Comparison of ENCODE assay signal across 19 mouse cellular contexts in the genomic region with DNA sequence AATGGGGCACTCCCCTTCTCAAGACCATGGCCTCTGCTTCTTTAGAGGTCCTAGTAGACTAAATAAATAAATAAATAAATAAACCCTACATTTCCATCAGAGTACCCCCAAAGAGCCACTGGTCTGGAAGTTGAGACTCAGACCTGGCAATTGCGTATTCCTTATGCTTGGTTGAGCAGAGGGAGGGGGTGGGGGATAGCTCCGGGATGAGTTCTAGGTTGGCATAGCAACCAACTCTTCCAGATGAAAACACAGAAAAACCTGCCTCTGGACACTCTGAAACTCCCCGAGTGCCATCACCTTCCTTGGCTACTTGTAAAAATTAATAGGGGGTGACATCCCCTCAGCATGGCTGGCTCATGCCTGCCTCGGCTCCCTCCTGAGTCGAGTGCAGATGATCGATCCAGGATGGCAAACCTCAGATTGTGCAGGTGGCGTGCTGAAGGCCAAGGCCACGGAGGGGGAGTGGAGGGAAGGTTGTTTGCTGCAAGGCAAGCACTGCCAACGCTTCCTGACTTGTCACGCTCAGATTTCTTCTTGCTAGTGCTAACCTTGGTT. TPM values are rescaled to one million over a fixed set of nuclear protein-coding genes. Genes with fewer than 3 reads are reported as not detected.
DNase-seq lines count a peak whose midpoint lies in the region; ATAC-seq lines count a peak whose summit lies in the region.
"Had no signal": no experiment of that assay in that cellular context is flagged by ENCODE, and none has a peak within 500 bp of the region (broad histone marks: within the 10 kb centered on the region; RNA-seq: fewer than 3 reads in every experiment).

No protein-coding gene starts in this region.

- DNase-seq in kidney, postnatal 25 days: no peak
- peak; percentile 50 for DNase-seq in brain, adult 2 months (ENCODE audit: low read depth, low spot score)
- DNase-seq in hindbrain, embryonic 11.5 days (ENCODE audit: low spot score): peak; percentile 37
- DNase-seq in left cerebral cortex, postnatal 10 days (ENCODE audit: extremely low spot score in 1 of 2, low spot score in 2 of 2): no peak
- DNase-seq in heart, postnatal 14 days: no peak
- DNase-seq: adrenal gland, postnatal 10 days; cerebellum, adult 9-10 months; kidney, adult 2 months; spleen, adult 18-20 months; thymus, postnatal 4 days had no signal

- H3K27ac ChIP-seq in kidney, embryonic 14.5 days (ENCODE audit: low read depth, low read length): no peak overlapping the region
- H3K27ac ChIP-seq in hindbrain, embryonic 11.5 days (ENCODE audit: low read depth, low read length): no peak overlapping the region
- H3K27ac ChIP-seq in midbrain, embryonic 16.5 days (ENCODE audit: low read length): peak overlapping the region; percentile 15; the same call in 1 of the 2 replicates
- H3K27ac ChIP-seq: heart, embryonic 13.5 days; stomach, embryonic 15.5 days had no signal

- H3K27me3 ChIP-seq in kidney, embryonic 14.5 days (ENCODE audit: control insufficient read depth, insufficient read depth, low read length): 0 out of 2 replicates have a peak, but pooled peaks cover 8% of the 10 kb centered on the region
- no peaks in the 10 kb centered on the region; the same call in 1 of the 2 replicates for H3K27me3 ChIP-seq in hindbrain, embryonic 11.5 days (ENCODE audit: control insufficient read depth, insufficient read depth, low read length)
- no peaks in the 10 kb centered on the region for H3K27me3 ChIP-seq in midbrain, embryonic 16.5 days (ENCODE audit: control insufficient read depth, insufficient read depth, low read depth, low read length)

- peak; percentile 43; the same call in 1 of the 2 replicates for ATAC-seq in kidney, embryonic 14.5 days (ENCODE audit: low FRiP score, low TSS enrichment)
- ATAC-seq in hindbrain, embryonic 11.5 days (ENCODE audit: low FRiP score): no peak
- peak; percentile 44; the same call in 1 of the 2 replicates for ATAC-seq in midbrain, embryonic 16.5 days

- H3K4me3 ChIP-seq in kidney, embryonic 14.5 days (ENCODE audit: low read length): no peak overlapping the region
- no peak overlapping the region for H3K4me3 ChIP-seq in hindbrain, embryonic 11.5 days (ENCODE audit: low read depth, low read length)
- H3K4me3 ChIP-seq in midbrain, embryonic 16.5 days (ENCODE audit: low read depth, low read length): no peak overlapping the region
- H3K4me3 ChIP-seq: heart, embryonic 13.5 days; stomach, embryonic 15.5 days had no signal

- H3K9ac ChIP-seq in kidney, embryonic 14.5 days (ENCODE audit: low read depth, low read length): no peak overlapping the region
- no peak overlapping the region for H3K9ac ChIP-seq in hindbrain, embryonic 11.5 days (ENCODE audit: low read depth, low read length)
- H3K9ac ChIP-seq in midbrain, embryonic 16.5 days (ENCODE audit: low read depth, low read length): peak overlapping the region; percentile 10; the same call in 1 of the 2 replicates
- H3K9ac ChIP-seq: heart, embryonic 13.5 days; stomach, embryonic 15.5 days had no signal

- no peak overlapping the region for H3K4me2 ChIP-seq in kidney, embryonic 14.5 days (replicated peaks; ENCODE audit: low read depth, low read length)
- H3K4me2 ChIP-seq in hindbrain, embryonic 11.5 days (replicated peaks; ENCODE audit: low read depth, low read length): no peak overlapping the region
- H3K4me2 ChIP-seq in midbrain, embryonic 16.5 days (ENCODE audit: low read length): no peak overlapping the region
- H3K4me2 ChIP-seq: heart, embryonic 13.5 days; stomach, embryonic 15.5 days had no signal

- no peaks in the 10 kb centered on the region for H3K9me3 ChIP-seq in kidney, embryonic 14.5 days (ENCODE audit: control insufficient read depth, low read length)
- no peaks in the 10 kb centered on the region for H3K9me3 ChIP-seq in hindbrain, embryonic 11.5 days (ENCODE audit: control insufficient read depth, low read length)
- H3K9me3 ChIP-seq in midbrain, embryonic 16.5 days (replicated peaks; ENCODE audit: control insufficient read depth, low read length, poor library complexity, severe bottlenecking): no peaks in the 10 kb centered on the region
- H3K9me3 ChIP-seq: heart, embryonic 13.5 days; stomach, embryonic 15.5 days had no signal

- WGBS in kidney, embryonic 14.5 days: 31% methylated on average over 10 of the region's 10 CpGs
- WGBS in hindbrain, embryonic 11.5 days: 48% methylated on average over 10 of the region's 10 CpGs
- WGBS in midbrain, embryonic 16.5 days: 27% methylated on average over 10 of the region's 10 CpGs

- intact Hi-C loops in left cerebral cortex, postnatal 10 days (cut with DNase I): no loop called here
- intact Hi-C loops in heart, postnatal 14 days (cut with DNase I): no loop called here

- H3K4me1 ChIP-seq in kidney, embryonic 14.5 days (ENCODE audit: control insufficient read depth, insufficient read depth, low read length): 0 out of 2 replicates have a peak, but pooled peaks cover 3% of the 10 kb centered on the region
- peaks cover 3% of the 10 kb centered on the region; the same call in 1 of the 2 replicates for H3K4me1 ChIP-seq in hindbrain, embryonic 11.5 days (replicated peaks; ENCODE audit: control insufficient read depth, insufficient read depth, low read length)
- H3K4me1 ChIP-seq in midbrain, embryonic 16.5 days (ENCODE audit: control insufficient read depth, insufficient read depth, low read length): peaks cover 20% of the 10 kb centered on the region
- H3K4me1 ChIP-seq: heart, embryonic 13.5 days; stomach, embryonic 15.5 days had no signal

- H3K36me3 ChIP-seq in kidney, embryonic 14.5 days (ENCODE audit: control insufficient read depth, insufficient read depth, low read length): no peaks in the 10 kb centered on the region
- H3K36me3 ChIP-seq in hindbrain, embryonic 11.5 days (ENCODE audit: control insufficient read depth, insufficient read depth, low read length): no peaks in the 10 kb centered on the region
- H3K36me3 ChIP-seq in midbrain, embryonic 16.5 days (ENCODE audit: control insufficient read depth, insufficient read depth, low read length): no peaks in the 10 kb centered on the region
- H3K36me3 ChIP-seq: heart, embryonic 13.5 days; stomach, embryonic 15.5 days had no signal

RNA-seq across cellular contexts. Expression of gene Cda, which starts 12.4 kb away (rescaled TPM):
- polyA plus RNA-seq in kidney, embryonic 14.5 days (2014; fragmentation: Nextera tagmentation; extraction: Ambion mirVana): 21.7 TPM in 2 replicates
- polyA plus RNA-seq in hindbrain, embryonic 11.5 days (2014; fragmentation: Nextera tagmentation; extraction: Ambion mirVana): 3.0 and 3.9 TPM in 2 replicates
- polyA plus RNA-seq in midbrain, embryonic 16.5 days (2015; fragmentation: Nextera tagmentation; extraction: Ambion mirVana): 4.4 and 4.8 TPM in 2 replicates
- 1 to 10 TPM; 2.0 to 3.4 TPM for total RNA-seq in left cerebral cortex, postnatal 10 days (2021)
- total RNA-seq in heart, postnatal 14 days (2021): 1 to 10 TPM; 2.1 to 2.2 TPM
- total RNA-seq: granulocyte monocyte progenitor cell, adult 5-6 weeks; neutrophil, adult 5-6 weeks had no signal

RNA-seq across cellular contexts. Expression of gene Fam43b, which starts 16.1 kb away (rescaled TPM):
- polyA plus RNA-seq in kidney, embryonic 14.5 days (2014; fragmentation: Nextera tagmentation; extraction: Ambion mirVana): not detected in 2 replicates
- 0.11 TPM in 1 of 2 replicates, not detected in the other for polyA plus RNA-seq in hindbrain, embryonic 11.5 days (2014; fragmentation: Nextera tagmentation; extraction: Ambion mirVana)
- polyA plus RNA-seq in midbrain, embryonic 16.5 days (2015; fragmentation: Nextera tagmentation; extraction: Ambion mirVana): 11.5 and 15.9 TPM in 2 replicates
- total RNA-seq in left cerebral cortex, postnatal 10 days (2021): 10 to 100 TPM; 33.5 to 39.5 TPM
- total RNA-seq in heart, postnatal 14 days (2021): not detected
- total RNA-seq: gastrocnemius, adult 18-20 months; granulocyte monocyte progenitor cell, adult 5-6 weeks; MEL; neutrophil, adult 5-6 weeks had no signal
- polyA plus RNA-seq: heart, embryonic 13.5 days; kidney, adult 2 months; liver, embryonic 16.5 days; stomach, embryonic 15.5 days had no signal

RNA-seq across cellular contexts. Expression of gene Pink1, which starts 54.1 kb away (rescaled TPM):
- 25.7 and 27.1 TPM in 2 replicates for polyA plus RNA-seq in kidney, embryonic 14.5 days (2014; fragmentation: Nextera tagmentation; extraction: Ambion mirVana)
- polyA plus RNA-seq in hindbrain, embryonic 11.5 days (2014; fragmentation: Nextera tagmentation; extraction: Ambion mirVana): 19.9 and 24.5 TPM in 2 replicates
- polyA plus RNA-seq in midbrain, embryonic 16.5 days (2015; fragmentation: Nextera tagmentation; extraction: Ambion mirVana): 95.4 and 103 TPM in 2 replicates
- 100 to 1,000 TPM; 148 to 152 TPM for total RNA-seq in left cerebral cortex, postnatal 10 days (2021)
- 100 to 1,000 TPM; 367 to 392 TPM for total RNA-seq in heart, postnatal 14 days (2021)

RNA-seq across cellular contexts. Expression of gene Mul1, which starts 54.3 kb away (rescaled TPM):
- 16.7 and 16.9 TPM in 2 replicates for polyA plus RNA-seq in kidney, embryonic 14.5 days (2014; fragmentation: Nextera tagmentation; extraction: Ambion mirVana)
- polyA plus RNA-seq in hindbrain, embryonic 11.5 days (2014; fragmentation: Nextera tagmentation; extraction: Ambion mirVana): 16.0 and 16.6 TPM in 2 replicates
- 18.3 and 20.1 TPM in 2 replicates for polyA plus RNA-seq in midbrain, embryonic 16.5 days (2015; fragmentation: Nextera tagmentation; extraction: Ambion mirVana)
- total RNA-seq in left cerebral cortex, postnatal 10 days (2021): 10 to 100 TPM; 41.9 to 46.8 TPM
- 10 to 100 TPM; 70.0 to 72.5 TPM for total RNA-seq in heart, postnatal 14 days (2021)

Comparison
In these comparisons a context has a peak if more than half of its experiments do, and no peak if none do; other contexts are left out.
1. DNase-seq: peak in brain, adult 2 months (single experiment) and hindbrain, embryonic 11.5 days (single experiment); none in kidney, postnatal 25 days (0 of 2), left cerebral cortex, postnatal 10 days (0 of 2) and heart, postnatal 14 days (0 of 2).
2. RNA of gene Fam43b, which starts 16.1 kb away (polyA plus RNA-seq): 11.5 to 15.9 TPM in midbrain, embryonic 16.5 days; not detected in kidney, embryonic 14.5 days and 0.11 TPM in hindbrain, embryonic 11.5 days; every median in the first group is over 10 times any median in the second.